Mouse (Mus musculus) layer of hippocampus, adult 18-20 months (tissue): Measurements from ENCODE around the gene Bri3bp. TPM values are rescaled to one million over a fixed set of nuclear protein-coding genes. Genes with fewer than 3 reads are reported as not detected.
"Not testable (repeated sequence)": the region's sequence is repeated elsewhere in the genome, so short reads cannot be mapped to it uniquely, and the experiment has no call there.

Experiments
- DNase-seq, 2 experiments: peaks; one replicate each; pipeline ENCODE4 v3.0.0; 2022; ENCODE audit warnings: low spot score in 2 of 2
- total RNA-seq, 2 experiments: library from RNA; stranded (reverse); gene quantifications; 2 replicates each; pipeline ENCODE4 v1.2.3; 2021

The Bri3bp gene
- total RNA-seq, 2 experiments from 2014 or later, result 92.7 to 107 TPM

DNA sequence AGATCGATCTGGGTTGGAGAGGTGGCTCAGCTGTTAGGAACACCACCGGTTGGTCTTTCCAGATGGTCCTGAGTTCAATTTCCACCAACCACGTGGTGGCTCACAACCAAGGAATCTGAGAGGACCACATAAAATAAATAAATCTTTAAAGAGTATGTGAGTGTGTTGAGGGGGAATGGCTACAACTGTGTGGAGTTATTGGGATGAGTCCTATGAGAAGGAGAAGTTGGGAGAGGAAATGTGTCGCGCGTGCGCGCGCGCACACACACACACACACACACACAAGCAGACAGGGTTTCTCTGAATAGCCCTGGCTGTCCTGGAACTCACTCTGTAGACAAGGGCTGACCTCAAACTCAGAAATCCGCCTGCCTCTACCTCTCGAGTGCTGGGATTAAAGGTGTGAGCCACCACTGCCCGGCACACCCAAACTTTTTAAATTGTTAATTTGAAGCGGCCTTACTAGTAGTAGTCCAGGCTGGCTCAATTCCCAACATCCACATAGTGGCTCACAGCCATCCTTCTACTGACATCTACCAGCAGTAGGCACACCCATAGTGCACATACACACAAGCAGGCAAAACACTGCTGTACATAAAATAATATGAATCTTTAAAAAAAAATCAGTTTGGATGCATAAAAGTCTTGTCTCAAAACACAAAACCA, 33.3 kb upstream of the Bri3bp start:
- DNase-seq, result peak in 1 of 2 experiments; percentile 37

- DNase-seq, result peak; percentile 84 to 94
These were observed 32.5 kb upstream of the Bri3bp start for GRCm38 (mm10) chr5:125408842-125409241.

- peak in 1 of 2 experiments; percentile 74 for DNase-seq
These were observed 31.8 kb upstream of the Bri3bp start for GRCm38 (mm10) chr5:125409348-125410090.

DNA sequence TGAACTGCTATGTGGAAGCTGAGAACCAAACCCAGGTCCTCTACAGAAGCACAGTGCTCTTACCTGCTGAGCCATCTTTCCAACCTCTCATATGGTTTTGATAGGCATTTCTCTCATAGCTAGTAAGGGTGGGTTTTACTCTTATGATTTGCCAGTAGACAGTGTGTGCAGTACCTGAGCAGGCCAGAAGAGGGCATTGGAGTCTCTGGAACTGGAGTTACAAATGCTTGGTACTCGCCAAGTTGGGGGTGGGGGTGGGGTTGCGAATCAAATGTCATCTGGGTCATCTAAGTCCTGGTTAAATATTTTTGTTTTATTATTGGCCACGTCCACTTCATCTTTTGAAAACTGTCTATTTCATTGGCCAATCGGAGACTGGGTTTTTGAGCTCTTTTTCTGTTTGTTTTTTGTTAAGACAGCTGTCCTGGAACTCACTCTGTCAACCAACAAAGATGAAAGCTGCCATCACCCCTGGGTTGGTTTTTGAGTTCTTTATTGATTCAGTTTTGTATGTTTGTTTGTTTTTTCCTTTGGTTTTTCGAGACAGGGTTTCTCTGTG, 29.3 kb upstream of the Bri3bp start:
- peak in 1 of 2 experiments; percentile 88 for DNase-seq

DNA sequence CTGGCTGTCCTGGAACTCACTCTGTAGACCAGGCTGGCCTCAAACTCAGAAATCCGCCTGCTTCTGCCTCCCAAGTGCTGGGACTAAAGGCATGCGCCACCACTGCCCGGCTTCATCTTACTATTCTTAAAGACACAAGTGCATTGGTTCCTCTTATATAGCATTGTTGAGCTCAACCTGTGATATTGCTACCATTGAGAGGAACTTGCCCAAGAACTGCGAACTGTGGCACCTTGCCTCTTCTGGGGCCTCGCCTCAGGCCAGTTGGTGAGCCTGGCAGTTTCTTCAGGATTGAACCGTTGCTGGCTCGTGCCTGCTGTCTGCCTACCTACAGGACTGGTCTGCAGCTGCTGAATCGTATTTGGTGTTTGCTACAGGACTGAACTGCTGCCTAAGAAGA, 28.8 kb upstream of the Bri3bp start:
- not testable (repeated sequence) for DNase-seq

DNA sequence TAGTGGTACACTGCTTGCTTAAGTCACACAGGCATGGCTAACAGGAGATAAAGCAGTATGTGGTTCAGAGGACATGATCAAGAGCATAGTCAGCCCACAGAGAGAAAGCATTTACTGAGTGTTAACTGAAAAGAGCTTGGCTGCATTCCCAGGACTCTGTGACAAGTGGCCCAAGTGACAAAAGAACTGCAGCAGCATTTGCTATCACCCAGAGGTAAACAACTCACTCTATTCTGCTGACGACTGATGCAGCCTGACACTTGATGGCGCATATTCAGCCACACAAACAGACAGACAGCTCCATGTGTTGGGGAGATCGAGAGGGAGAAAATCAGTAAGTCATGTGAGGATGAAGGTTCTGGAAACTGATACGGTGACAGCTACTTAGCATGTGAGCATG, 27.6 kb upstream of the Bri3bp start:
- DNase-seq, result peak in 1 of 2 experiments; percentile 17

DNA sequence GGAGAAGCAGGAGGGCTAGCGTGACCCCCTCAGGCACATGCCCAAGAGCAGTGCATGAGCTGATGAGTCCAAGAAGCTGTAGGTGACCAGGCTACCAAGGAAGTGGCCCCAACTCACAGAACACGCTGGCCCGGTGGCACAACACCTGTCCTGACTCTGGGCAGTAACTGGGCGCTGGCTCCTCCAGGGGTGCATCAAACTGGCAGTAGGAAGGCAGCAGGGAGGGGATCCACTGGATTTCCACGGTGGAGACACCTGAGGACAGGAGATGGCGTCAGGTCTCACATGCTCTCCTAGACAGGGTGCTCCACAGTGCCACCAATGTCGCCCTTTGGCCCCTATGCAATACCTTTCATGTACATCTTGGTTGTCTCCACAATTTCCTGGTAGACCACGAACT, 25.2 kb upstream of the Bri3bp start:
- no peak for DNase-seq

DNA sequence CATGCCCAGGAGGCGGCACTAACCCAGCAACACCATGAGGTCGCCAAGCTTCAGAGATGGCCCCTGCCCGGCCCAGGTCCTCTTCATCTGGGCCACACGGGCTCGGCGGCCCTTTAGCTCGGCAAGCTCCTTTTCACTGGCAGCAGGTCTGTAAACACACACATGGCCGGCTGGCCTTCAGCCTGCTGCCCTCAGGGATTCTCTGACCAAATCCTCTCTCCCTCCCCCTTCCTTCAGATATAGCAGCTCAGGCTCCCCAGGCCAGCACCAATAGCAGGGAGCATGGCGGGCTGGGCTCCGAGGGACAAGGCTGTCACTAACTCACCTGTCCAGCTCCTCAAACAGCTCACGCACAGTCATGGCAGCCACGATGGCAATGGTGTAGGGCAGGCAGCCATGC, 22.7 kb upstream of the Bri3bp start:
- DNase-seq, result no peak

DNA sequence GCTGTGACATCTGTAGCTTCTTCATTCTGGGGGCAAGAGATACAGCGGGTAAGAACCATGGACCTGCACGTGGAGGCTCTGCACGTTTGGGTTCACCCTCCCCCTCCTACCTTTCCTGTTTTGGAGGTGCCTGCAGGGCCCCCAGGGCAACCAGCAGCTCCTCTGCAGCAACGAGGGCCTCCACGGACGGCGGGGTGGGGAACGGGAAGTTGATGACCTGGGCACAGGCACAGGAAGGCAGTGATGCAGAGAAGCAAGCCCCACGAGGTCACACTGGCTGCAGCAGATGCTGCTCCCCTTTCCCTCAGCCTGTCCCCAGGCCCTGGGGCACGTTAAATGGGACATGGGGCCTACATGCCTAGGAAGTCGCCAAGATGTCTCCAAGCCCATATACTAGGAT, 22.2 kb upstream of the Bri3bp start:
- no peak for DNase-seq

- no peak for DNase-seq
These were observed 15.6 kb upstream of the Bri3bp start for GRCm38 (mm10) chr5:125425698-125426276.

- no peak for DNase-seq
These were observed 15.0 kb upstream of the Bri3bp start for GRCm38 (mm10) chr5:125426343-125426742.

DNA sequence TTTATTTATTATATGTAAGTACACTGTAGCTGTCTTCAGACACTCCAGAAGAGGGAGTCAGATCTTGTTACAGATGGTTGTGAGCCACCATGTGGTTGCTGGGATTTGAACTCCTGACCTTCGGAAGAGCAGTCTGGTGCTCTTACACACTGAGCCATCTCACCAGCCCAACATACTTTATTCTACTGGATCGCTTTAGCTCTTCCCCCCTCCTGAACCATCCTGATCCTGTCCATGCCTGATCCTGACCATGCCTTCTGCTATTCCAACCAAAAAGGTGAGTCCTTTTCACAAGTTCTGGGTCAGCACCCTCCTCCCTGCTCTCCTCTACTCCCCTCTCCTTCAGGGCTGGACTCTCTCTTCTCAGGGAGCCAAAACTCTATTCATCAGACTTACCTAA, 9.0 kb upstream of the Bri3bp start:
- DNase-seq, result not testable (repeated sequence)

DNA sequence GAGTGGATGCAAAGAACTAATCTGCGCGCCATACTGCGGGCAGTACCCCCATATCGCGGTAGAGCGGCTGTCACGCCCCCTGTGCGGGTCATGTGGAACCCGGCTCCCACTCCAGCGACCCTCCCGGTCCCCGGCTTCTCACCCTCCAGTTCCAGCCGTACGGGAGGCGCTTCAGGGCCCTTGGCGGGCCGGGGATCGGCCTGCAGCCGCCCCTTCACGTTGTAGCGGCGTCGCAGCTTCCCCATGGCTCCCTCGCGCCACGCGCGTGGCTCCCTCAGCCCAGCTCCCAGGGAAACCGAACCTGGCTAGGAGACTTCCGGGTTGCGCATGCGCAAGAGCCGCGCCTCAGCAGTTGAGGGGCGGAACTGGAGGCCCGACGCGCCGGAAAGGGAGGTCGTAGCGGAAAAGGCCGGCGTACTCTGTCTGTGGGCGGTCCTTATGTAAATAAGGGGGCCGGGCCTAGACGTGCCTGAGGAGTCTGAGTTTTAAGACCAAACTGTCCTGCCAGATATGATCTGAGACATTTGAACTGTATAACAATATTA, 7.5 kb upstream of the Bri3bp start, which contains the start of gene Dhx37:
TSS of gene Dhx37 (minus strand) at position 329 of the 545 bp plus-strand sequence.
- DNase-seq, result peak; percentile 91 to 94

GRCm38 (mm10) chr5:125434347-125434746, 7.0 kb upstream of the Bri3bp start:
- not testable (repeated sequence) for DNase-seq

DNA sequence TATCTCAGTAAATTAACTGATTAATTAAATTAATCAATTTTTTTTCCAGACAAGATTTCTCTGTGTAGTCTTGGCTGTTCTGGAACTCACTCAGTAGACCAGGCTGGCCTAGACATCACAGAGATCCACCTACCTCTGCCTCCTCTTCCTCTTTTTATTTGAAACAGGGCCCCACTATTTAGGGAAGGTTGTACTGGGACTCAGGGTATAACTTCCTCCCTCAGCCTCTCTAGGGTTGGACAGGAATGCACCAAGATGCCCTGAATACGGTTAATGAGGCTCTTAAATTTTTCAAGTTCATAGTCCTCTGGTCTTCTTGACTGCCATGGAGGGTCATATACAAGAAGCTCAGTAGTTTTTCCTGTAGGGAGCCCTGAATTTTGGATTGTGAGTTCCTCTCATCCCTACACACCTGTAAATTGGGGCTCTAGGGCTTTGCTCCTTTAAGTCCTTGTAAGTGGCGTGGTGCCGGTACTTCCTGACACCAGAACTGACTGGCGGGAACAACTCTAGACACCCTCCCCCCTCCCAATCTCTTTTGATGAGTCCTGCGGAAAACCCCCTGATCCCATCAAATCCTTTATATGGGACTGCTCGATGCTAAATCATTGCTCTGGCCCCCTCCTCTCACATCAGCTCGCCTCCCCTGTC, 660 bp upstream of the Bri3bp start:
- DNase-seq, result no peak

GRCm38 (mm10) chr5:125442136-125442995, 998 bp downstream of the Bri3bp start:
- DNase-seq, result no peak

GRCm38 (mm10) chr5:125443335-125443734, 2.0 kb downstream of the Bri3bp start:
- no peak for DNase-seq

GRCm38 (mm10) chr5:125443915-125444314, 2.5 kb downstream of the Bri3bp start:
- DNase-seq, result no peak

- no peak for DNase-seq
These were observed 3.2 kb downstream of the Bri3bp start for GRCm38 (mm10) chr5:125444554-125444953.

- DNase-seq, result peak; percentile 54 to 77
These were observed 5.0 kb downstream of the Bri3bp start for GRCm38 (mm10) chr5:125446344-125446743.
